Mouse (Mus musculus) forebrain, embryonic 14.5 days (tissue): Measurements from ENCODE around the gene Ttc17. TPM values are rescaled to one million over a fixed set of nuclear protein-coding genes. Genes with fewer than 3 reads are reported as not detected.
A peak's percentile ranks its signal among the peaks of the same experiment; 100 is the strongest.

ENCODE experiments used
- ATAC-seq: fragments of 200-750 bp; cut with Nextera tagmentation; 2 replicates; pipeline ENCODE4 v1.8.0; 2017; ENCODE audit warnings: mild to moderate bottlenecking, moderate library complexity
- DNase-seq: peaks from one replicate; pipeline ENCODE4 v3.0.0-alpha.2; 2015; ENCODE audit warnings: low spot score
- H3K27ac ChIP-seq: fragments of 300-500 bp; sonication (generic); 2 replicates; pipeline ENCODE4 v1.5.1; 2014; ENCODE audit warnings: low read depth, mild to moderate bottlenecking, control low read depth, low read length, moderate library complexity
- H3K27me3 ChIP-seq: fragments of 300-500 bp; sonication (generic); replicated peaks from 2 replicates; pipeline ENCODE4 v1.6.1; 2014; ENCODE audit warnings: low read length, control low read depth, mixed read lengths; ENCODE audit not compliant: control insufficient read depth, insufficient read depth
- H3K36me3 ChIP-seq: fragments of 300-500 bp; sonication (generic); 2 replicates; pipeline ENCODE4 v1.6.1; 2014; ENCODE audit warnings: low read length, control low read depth; ENCODE audit not compliant: control insufficient read depth, insufficient read depth
- H3K4me1 ChIP-seq: fragments of 300-500 bp; sonication (generic); 2 replicates; pipeline ENCODE4 v1.6.1; 2014; ENCODE audit warnings: antibody characterized with exemption, low read length, control low read depth; ENCODE audit not compliant: control insufficient read depth, insufficient read depth
- H3K4me2 ChIP-seq: fragments of 300-500 bp; sonication (generic); 2 replicates; pipeline ENCODE4 v1.6.1; 2014; ENCODE audit warnings: mild to moderate bottlenecking, control low read depth, low read length
- H3K4me3 ChIP-seq: fragments of 300-500 bp; sonication (generic); 2 replicates; pipeline ENCODE4 v1.5.1; 2014; ENCODE audit warnings: low read depth, low read length, control low read depth
- H3K9ac ChIP-seq: fragments of 300-500 bp; sonication (generic); 2 replicates; pipeline ENCODE4 v1.6.1; 2014; ENCODE audit warnings: mild to moderate bottlenecking, low read length, control low read depth, moderate library complexity
- H3K9me3 ChIP-seq: fragments of 300-500 bp; sonication (generic); replicated peaks from 2 replicates; pipeline ENCODE4 v1.6.1; 2016; ENCODE audit warnings: low read length, control low read depth, mixed read lengths; ENCODE audit not compliant: control insufficient read depth
- WGBS: fragments of 180-500 bp; shearing (Covaris S2); extraction: QIAGEN DNeasy Blood & Tissue Kit; methylation state at CpG from one replicate; pipeline ENCODE4 v1.1.7; 2014; 5-methylcytosine and 5-hydroxymethylcytosine counted together
- microRNA counts: library from miRNA; unstranded; fragments of <30 nt; microRNA quantifications from one replicate; lab custom pipeline; 2016
- microRNA-seq: library from miRNA; unstranded; fragments of <30 nt; microRNA quantifications from one replicate; pipeline ENCODE4, GENCODE M21; 2016
- polyA plus RNA-seq: library from polyadenylated mRNA; unstranded; fragments of >200 nt; fragmentation: Nextera tagmentation; extraction: Ambion mirVana; gene quantifications from 2 replicates; pipeline ENCODE4 v1.2.1, GENCODE M21; 2014

The Ttc17 gene
- polyA plus RNA-seq, 1 experiment from 2014 or later, result 19.1 TPM

GRCm38 (mm10) chr2:94264006-94264405 is 142.5 kb downstream of the Ttc17 start:
- peak; percentile 17; the same call in 1 of the 2 replicates for ATAC-seq
- H3K27ac ChIP-seq, result peak overlapping the region; percentile 85
- H3K4me1 ChIP-seq, result peaks cover 33% of the 10 kb centered on the region
- WGBS, result 0% methylated on average over 2 of the region's 2 CpGs
- no peaks in the 10 kb centered on the region for H3K9me3 ChIP-seq
- no peaks in the 10 kb centered on the region for H3K36me3 ChIP-seq
- peak overlapping the region; percentile 34 for H3K4me3 ChIP-seq
- H3K9ac ChIP-seq, result peak overlapping the region; percentile 59
- H3K4me2 ChIP-seq, result peak overlapping the region; percentile 73
- peak; percentile 44 for DNase-seq
- no peaks in the 10 kb centered on the region for H3K27me3 ChIP-seq

- Histone ChIP-seq H3K27ac (peak overlapping the region; percentile 85), H3K4me3 (peak overlapping the region; percentile 34), H3K9me3 (no peaks in the 10 kb centered on the region), H3K4me1 (peaks cover 33% of the 10 kb centered on the region), H3K4me2 (peak overlapping the region; percentile 73), H3K36me3 (no peaks in the 10 kb centered on the region), H3K9ac (peak overlapping the region; percentile 48), H3K27me3 (no peaks in the 10 kb centered on the region)
- whole genome bisulfite sequencing, result under 1% methylated on average over 14 of the region's 14 CpGs
- no peak for ATAC-seq
- peak; percentile 69 for DNase-seq
Measured at GRCm38 (mm10) chr2:94263530-94263937, 143.0 kb downstream of the Ttc17 start.

GRCm38 (mm10) chr2:94262917-94263529 is 143.5 kb downstream of the Ttc17 start:
- H3K27ac ChIP-seq, result peak overlapping the region; percentile 85
- ATAC-seq, result no peak
- H3K36me3 ChIP-seq, result no peaks in the 10 kb centered on the region
- H3K4me2 ChIP-seq, result peak overlapping the region; percentile 73
- DNase-seq, result peak; percentile 40
- no peaks in the 10 kb centered on the region for H3K9me3 ChIP-seq
- peak overlapping the region; percentile 34 for H3K4me3 ChIP-seq
- H3K27me3 ChIP-seq, result no peaks in the 10 kb centered on the region
- peaks cover 33% of the 10 kb centered on the region for H3K4me1 ChIP-seq
- H3K9ac ChIP-seq, result peak overlapping the region; percentile 48
- WGBS, result 3% methylated on average over 11 of the region's 13 CpGs

- 29% methylated on average over 3 of the region's 3 CpGs for WGBS
- Histone ChIP-seq H3K4me1 (no peaks in the 10 kb centered on the region), H3K27ac (no peak overlapping the region), H3K4me3 (no peak overlapping the region), H3K4me2 (no peak overlapping the region), H3K9me3 (no peaks in the 10 kb centered on the region), H3K9ac (no peak overlapping the region), H3K27me3 (no peaks in the 10 kb centered on the region), H3K36me3 (no peaks in the 10 kb centered on the region)
- DNase-seq (peak; percentile 68), ATAC-seq (no peak)
Measured at GRCm38 (mm10) chr2:94254102-94254501, 152.4 kb downstream of the Ttc17 start.

MicroRNA genes within 50 kb of the gene (microRNA counts, 519-probe panel; counts per million panel counts)
- microRNA mmu-miR-670 (lab: Ali Mortazavi, UCI), result 3,019 counts per million, percentile 24 among the panel's probes with 10 or more counts

Small RNAs within 50 kb of the gene (microRNA-seq; reads per million reads assigned to microRNA genes)
- gene Mir670, result 111 reads per million, percentile 59 among the genes with 10 or more reads in this experiment

Other genes with a start within 250 kb of the Ttc17 start
- 129 and 143 TPM in 2 replicates for gene Hsd17b12, start 248.7 kb downstream of the Ttc17 start, polyA plus RNA-seq
- gene Api5, start 31.4 kb upstream of the Ttc17 start, polyA plus RNA-seq, result 144 and 146 TPM in 2 replicates